Mouse (Mus musculus) forebrain, embryonic 13.5 days (tissue): ENCODE results near the gene Znhit2. TPM values are rescaled to one million over a fixed set of nuclear protein-coding genes. Genes with fewer than 3 reads are reported as not detected.

Source experiments
- ATAC-seq: fragments of 200-750 bp; cut with Nextera tagmentation; 2 replicates; pipeline ENCODE4 v1.8.0; 2017
- H3K27ac ChIP-seq: fragments of 300-500 bp; sonication (generic); 2 replicates; pipeline ENCODE4 v1.5.1; 2015; ENCODE audit warnings: inconsistent platforms, mild to moderate bottlenecking, moderate library complexity
- H3K27me3 ChIP-seq: fragments of 300-500 bp; sonication (generic); 2 replicates; pipeline ENCODE4 v1.6.1; 2015; ENCODE audit warnings: mild to moderate bottlenecking, inconsistent platforms
- H3K36me3 ChIP-seq: fragments of 300-500 bp; sonication (generic); 2 replicates; pipeline ENCODE4 v1.6.1; 2015; ENCODE audit warnings: mild to moderate bottlenecking, inconsistent platforms; ENCODE audit not compliant: poor library complexity, severe bottlenecking
- H3K4me1 ChIP-seq: fragments of 300-500 bp; sonication (generic); 2 replicates; pipeline ENCODE4 v1.6.1; 2015; ENCODE audit warnings: inconsistent platforms
- H3K4me2 ChIP-seq: fragments of 300-500 bp; sonication (generic); 2 replicates; pipeline ENCODE4 v1.6.1; 2015; ENCODE audit warnings: inconsistent platforms, mild to moderate bottlenecking, moderate library complexity
- H3K4me3 ChIP-seq: fragments of 300-500 bp; sonication (generic); 2 replicates; pipeline ENCODE4 v1.5.1; 2015; ENCODE audit warnings: mild to moderate bottlenecking, inconsistent platforms
- H3K9ac ChIP-seq: fragments of 300-500 bp; sonication (generic); 2 replicates; pipeline ENCODE4 v1.6.1; 2015; ENCODE audit warnings: mild to moderate bottlenecking, inconsistent platforms
- H3K9me3 ChIP-seq: fragments of 300-500 bp; sonication (generic); replicated peaks from 2 replicates; pipeline ENCODE4 v1.6.1; 2016; ENCODE audit warnings: inconsistent platforms
- WGBS: fragments of 180-500 bp; shearing (Covaris S2); methylation state at CpG from one replicate; pipeline ENCODE4 v1.1.7; 2015; 5-methylcytosine and 5-hydroxymethylcytosine counted together
- polyA plus RNA-seq: library from polyadenylated mRNA; unstranded; fragments of >200 nt; fragmentation: Nextera tagmentation; extraction: Ambion mirVana; gene quantifications from 2 replicates; pipeline ENCODE4 v1.2.1, GENCODE M21; 2015

Gene Znhit2
- 31.1 and 33.7 TPM in 2 replicates for polyA plus RNA-seq

- ATAC-seq, result peak; percentile 63
- Histone ChIP-seq H3K9ac (peak within 1 kb of the TSS; percentile 99), H3K36me3 (peaks cover 18% of the 10 kb centered on the region), H3K27me3 (no peaks in the 10 kb centered on the region), H3K4me2 (peak within 1 kb of the TSS; percentile 100), H3K4me1 (peaks cover 51% of the 10 kb centered on the region), H3K27ac (peak within 1 kb of the TSS; percentile 97), H3K4me3 (peak within 1 kb of the TSS; percentile 89), H3K9me3 (no peaks in the 10 kb centered on the region)
- WGBS, result 1% methylated on average over 58 of the region's 58 CpGs
These were observed at the start of gene Znhit2 for GRCm38 (mm10) chr19:6061021-6061533. Znhit2 (plus strand) TSS chr19:6061192.

- WGBS, result 88% methylated on average over 10 of the region's 10 CpGs
These were observed 47.3 kb upstream of the Znhit2 start for GRCm38 (mm10) chr19:6013691-6014090.

GRCm38 (mm10) chr19:6014991-6015510 lies 45.9 kb upstream of the Znhit2 start:
- ATAC-seq, result no peak; the same call in 1 of the 2 replicates
- Histone ChIP-seq H3K27me3 (peaks cover 47% of the 10 kb centered on the region), H3K27ac (no peak overlapping the region), H3K9ac (peak overlapping the region; percentile 73), H3K4me1 (peaks cover 12% of the 10 kb centered on the region), H3K4me2 (peak overlapping the region; percentile 82), H3K36me3 (no peaks in the 10 kb centered on the region), H3K9me3 (no peaks in the 10 kb centered on the region), H3K4me3 (peak overlapping the region; percentile 45)
- 4% methylated on average over 18 of the region's 18 CpGs for WGBS

More at GRCm38 (mm10) chr19:6013691-6014090, 47.3 kb upstream of the Znhit2 start:
- Histone ChIP-seq H3K27me3 (peaks cover 47% of the 10 kb centered on the region), H3K9ac (no peak overlapping the region), H3K4me3 (no peak overlapping the region), H3K4me1 (peaks cover 12% of the 10 kb centered on the region), H3K9me3 (no peaks in the 10 kb centered on the region), H3K4me2 (no peak overlapping the region), H3K36me3 (no peaks in the 10 kb centered on the region), H3K27ac (no peak overlapping the region)
- ATAC-seq, result no peak

GRCm38 (mm10) chr19:6015511-6016315 lies 45.3 kb upstream of the Znhit2 start, which contains the start of gene Capn1:
Capn1 (minus strand) TSS chr19:6015897.
- peak within 1 kb of the TSS; percentile 82 for H3K4me2 ChIP-seq
- no peaks in the 10 kb centered on the region for H3K9me3 ChIP-seq
- H3K27ac ChIP-seq, result no peak within 1 kb of the TSS
- H3K4me1 ChIP-seq, result peaks cover 12% of the 10 kb centered on the region
- WGBS, result 2% methylated on average over 40 of the region's 40 CpGs
- H3K27me3 ChIP-seq, result peaks cover 47% of the 10 kb centered on the region
- peak; percentile 69; the same call in 1 of the 2 replicates for ATAC-seq
- peak within 1 kb of the TSS; percentile 73 for H3K9ac ChIP-seq
- no peaks in the 10 kb centered on the region for H3K36me3 ChIP-seq
- H3K4me3 ChIP-seq, result peak within 1 kb of the TSS; percentile 45

GRCm38 (mm10) chr19:6016532-6016931 lies 44.5 kb upstream of the Znhit2 start:
- Histone ChIP-seq H3K9ac (no peak overlapping the region), H3K27ac (no peak overlapping the region), H3K9me3 (no peaks in the 10 kb centered on the region), H3K27me3 (peaks cover 47% of the 10 kb centered on the region), H3K4me3 (no peak overlapping the region), H3K4me2 (no peak overlapping the region), H3K36me3 (no peaks in the 10 kb centered on the region), H3K4me1 (peaks cover 12% of the 10 kb centered on the region)
- no peak for ATAC-seq
- 41% methylated on average over 7 of the region's 7 CpGs for WGBS

- no peaks in the 10 kb centered on the region for H3K36me3 ChIP-seq
- no peak overlapping the region for H3K27ac ChIP-seq
- 28% methylated on average over 15 of the region's 15 CpGs for WGBS
- no peak for ATAC-seq
- 0 out of 2 replicates have a peak overlapping the region, but pooled peaks have one; percentile 21 for H3K9ac ChIP-seq
- H3K4me1 ChIP-seq, result peaks cover 12% of the 10 kb centered on the region
- H3K4me2 ChIP-seq, result no peak overlapping the region
- no peak overlapping the region for H3K4me3 ChIP-seq
- no peaks in the 10 kb centered on the region for H3K9me3 ChIP-seq
- H3K27me3 ChIP-seq, result peaks cover 44% of the 10 kb centered on the region
These were observed 42.6 kb upstream of the Znhit2 start for GRCm38 (mm10) chr19:6018142-6019089.

GRCm38 (mm10) chr19:6020276-6020675 lies 40.7 kb upstream of the Znhit2 start:
- ATAC-seq, result no peak
- Histone ChIP-seq H3K4me1 (peaks cover 7% of the 10 kb centered on the region), H3K9me3 (no peaks in the 10 kb centered on the region), H3K4me3 (no peak overlapping the region), H3K36me3 (no peaks in the 10 kb centered on the region), H3K27ac (no peak overlapping the region), H3K9ac (no peak overlapping the region), H3K4me2 (no peak overlapping the region), H3K27me3 (peaks cover 26% of the 10 kb centered on the region)
- 61% methylated on average over 3 of the region's 3 CpGs for WGBS

- no peak overlapping the region for H3K4me2 ChIP-seq
- H3K27me3 ChIP-seq, result no peaks in the 10 kb centered on the region
- H3K9ac ChIP-seq, result no peak overlapping the region
- no peaks in the 10 kb centered on the region for H3K36me3 ChIP-seq
- no peak overlapping the region for H3K27ac ChIP-seq
- H3K4me1 ChIP-seq, result no peaks in the 10 kb centered on the region
- H3K9me3 ChIP-seq, result no peaks in the 10 kb centered on the region
- no peak overlapping the region for H3K4me3 ChIP-seq
- 66% methylated on average over 8 of the region's 8 CpGs for WGBS
- no peak for ATAC-seq
These were observed 37.9 kb upstream of the Znhit2 start for GRCm38 (mm10) chr19:6023059-6023458.

- Histone ChIP-seq H3K36me3 (no peaks in the 10 kb centered on the region), H3K9me3 (no peaks in the 10 kb centered on the region), H3K9ac (no peak overlapping the region), H3K4me3 (no peak overlapping the region), H3K4me1 (no peaks in the 10 kb centered on the region), H3K4me2 (no peak overlapping the region), H3K27me3 (no peaks in the 10 kb centered on the region), H3K27ac (no peak overlapping the region)
- ATAC-seq, result no peak
- WGBS, result 86% methylated on average over 7 of the region's 7 CpGs
These were observed 37.1 kb upstream of the Znhit2 start for GRCm38 (mm10) chr19:6023930-6024329.

- Histone ChIP-seq H3K36me3 (no peaks in the 10 kb centered on the region), H3K4me3 (no peak overlapping the region), H3K9ac (no peak overlapping the region), H3K4me1 (no peaks in the 10 kb centered on the region), H3K9me3 (no peaks in the 10 kb centered on the region), H3K27ac (no peak overlapping the region), H3K27me3 (no peaks in the 10 kb centered on the region), H3K4me2 (no peak overlapping the region)
- ATAC-seq, result no peak
- WGBS, result 88% methylated on average over 6 of the region's 6 CpGs
These were observed 32.0 kb upstream of the Znhit2 start for GRCm38 (mm10) chr19:6028991-6029390.

GRCm38 (mm10) chr19:6029426-6029825 lies 31.6 kb upstream of the Znhit2 start:
- 79% methylated on average over 9 of the region's 9 CpGs for WGBS
- no peaks in the 10 kb centered on the region for H3K4me1 ChIP-seq

More at GRCm38 (mm10) chr19:6029426-6029825, 31.6 kb upstream of the Znhit2 start:
- ATAC-seq, result no peak
- Histone ChIP-seq H3K4me2 (no peak overlapping the region), H3K9me3 (no peaks in the 10 kb centered on the region), H3K9ac (no peak overlapping the region), H3K4me3 (no peak overlapping the region), H3K36me3 (no peaks in the 10 kb centered on the region), H3K27me3 (no peaks in the 10 kb centered on the region), H3K27ac (no peak overlapping the region)
